Mouse (Mus musculus): ENCODE data around the gene Slc8b1. TPM values are rescaled to one million over a fixed set of nuclear protein-coding genes. Genes with fewer than 3 reads are reported as not detected.

Gene Slc8b1
- polyA plus RNA-seq, 1 experiment: 12.1 TPM

DNA sequence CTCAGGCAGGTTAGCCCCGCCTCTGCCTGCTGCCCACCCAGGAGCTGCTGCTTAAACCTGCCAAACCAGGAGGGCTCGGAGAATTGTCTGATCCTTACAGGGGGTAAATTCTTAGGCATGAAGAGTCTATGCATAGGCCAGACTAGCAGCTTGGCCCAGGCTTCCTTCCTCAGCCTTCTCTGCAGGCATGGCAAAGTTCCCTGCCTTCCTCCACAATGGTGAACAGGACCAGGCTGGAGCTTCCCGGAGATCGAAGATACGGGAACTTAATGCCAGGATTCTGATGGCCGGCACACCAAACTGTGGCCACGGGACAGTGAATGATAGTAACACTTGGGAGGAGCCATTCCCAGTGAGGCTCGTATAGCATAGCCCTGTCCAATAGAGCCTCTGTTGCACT, 47.1 kb downstream of the Slc8b1 start:
- TF ChIP-seq CTCF (IDR thresholded peaks at IDR 0.05; ENCODE audit: extremely low read depth, insufficient read length, insufficient replicate concordance, low read depth, low read length): no peak
- TF ChIP-seq POLR2A (IDR thresholded peaks at IDR 0.05; ENCODE audit: low read depth, low read length): no peak

DNA sequence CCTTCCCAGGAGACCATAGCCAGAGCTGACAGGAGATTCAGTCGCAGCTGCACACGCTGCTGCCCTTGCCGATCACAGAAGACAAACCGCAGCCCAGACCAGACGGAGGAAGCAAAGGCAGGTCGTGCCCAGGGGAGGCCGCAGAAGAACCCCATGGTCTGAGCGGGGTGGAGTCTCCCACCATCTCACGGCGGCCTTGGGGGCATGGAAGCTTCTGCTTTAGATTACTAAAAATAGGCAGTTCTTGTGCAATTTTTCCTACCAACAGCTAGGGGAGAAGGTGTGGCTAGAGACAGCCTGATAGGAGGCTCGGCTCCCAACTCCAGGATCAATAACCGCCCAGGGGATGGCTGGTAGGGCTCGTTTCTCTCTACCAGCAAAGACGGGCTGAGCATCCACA, 47.8 kb downstream of the Slc8b1 start:
- 81% methylated on average over 14 of the region's 14 CpGs for WGBS
- Histone ChIP-seq H3K4me1 (ENCODE audit: control insufficient read depth, insufficient read depth, insufficient read length, low read length) (peaks cover 16% of the 10 kb centered on the region), H3K36me3 (ENCODE audit: control insufficient read depth, insufficient read depth, low read length) (peaks cover 28% of the 10 kb centered on the region), H3K4me3 (ENCODE audit: low read depth, low read length) (no peak overlapping the region), H3K27me3 (ENCODE audit: control insufficient read depth, insufficient read depth, low read length) (no peaks in the 10 kb centered on the region), H3K27ac (ENCODE audit: insufficient read depth, low read depth, low read length) (no peak overlapping the region)
- no peak for TF ChIP-seq POLR2A (IDR thresholded peaks at IDR 0.05; ENCODE audit: low read depth, low read length)
- no peak for TF ChIP-seq CTCF (IDR thresholded peaks at IDR 0.05; ENCODE audit: extremely low read depth, insufficient read length, insufficient replicate concordance, low read depth, low read length)

More for the DNA sequence above, 47.1 kb downstream of the Slc8b1 start:
- peaks cover 11% of the 10 kb centered on the region for H3K4me1 ChIP-seq (ENCODE audit: control insufficient read depth, insufficient read depth, insufficient read length, low read length)
- H3K27me3 ChIP-seq (ENCODE audit: control insufficient read depth, insufficient read depth, low read length): no peaks in the 10 kb centered on the region
- H3K27ac ChIP-seq (ENCODE audit: insufficient read depth, low read depth, low read length): no peak overlapping the region
- WGBS: 83% methylated on average over 8 of the region's 8 CpGs
- H3K36me3 ChIP-seq (ENCODE audit: control insufficient read depth, insufficient read depth, low read length): peaks cover 35% of the 10 kb centered on the region
- no peak overlapping the region for H3K4me3 ChIP-seq (ENCODE audit: low read depth, low read length)

DNA sequence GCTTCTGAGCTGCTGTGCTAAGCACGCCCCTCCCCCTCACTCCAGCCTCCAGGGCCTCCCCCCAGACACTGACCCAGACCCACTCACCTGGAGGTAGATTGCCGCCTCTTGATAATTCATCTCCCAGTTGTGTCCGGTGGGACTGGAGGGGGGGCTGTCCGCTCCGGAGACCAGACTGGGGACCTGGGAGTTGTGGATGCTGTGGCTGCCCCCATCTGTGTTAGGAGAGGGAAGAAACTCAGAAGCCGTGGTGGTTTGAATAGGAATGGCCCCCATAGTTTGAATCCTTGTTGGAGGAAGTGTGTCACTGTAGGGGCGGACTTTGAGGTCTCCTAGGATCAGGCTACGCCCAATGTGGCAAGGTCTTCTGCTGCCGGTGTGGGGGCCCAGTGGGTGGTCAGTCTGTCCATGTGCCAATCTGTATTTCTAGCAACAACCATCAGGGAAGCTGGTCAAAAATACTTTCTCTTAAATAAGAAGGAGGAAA, 49.2 kb downstream of the Slc8b1 start:
- H3K27me3 ChIP-seq (ENCODE audit: control insufficient read depth, insufficient read depth, low read length): no peaks in the 10 kb centered on the region
- WGBS: 54% methylated on average over 9 of the region's 9 CpGs
- H3K4me1 ChIP-seq (ENCODE audit: control insufficient read depth, insufficient read depth, insufficient read length, low read length): peaks cover 20% of the 10 kb centered on the region
- peaks cover 17% of the 10 kb centered on the region for H3K36me3 ChIP-seq (ENCODE audit: control insufficient read depth, insufficient read depth, low read length)
- no peak for TF ChIP-seq CTCF (IDR thresholded peaks at IDR 0.05; ENCODE audit: extremely low read depth, insufficient read length, insufficient replicate concordance, low read depth, low read length)
- TF ChIP-seq POLR2A (IDR thresholded peaks at IDR 0.05; ENCODE audit: low read depth, low read length): no peak
- H3K27ac ChIP-seq (ENCODE audit: insufficient read depth, low read depth, low read length): no peak overlapping the region
- no peak overlapping the region for H3K4me3 ChIP-seq (ENCODE audit: low read depth, low read length)

DNA sequence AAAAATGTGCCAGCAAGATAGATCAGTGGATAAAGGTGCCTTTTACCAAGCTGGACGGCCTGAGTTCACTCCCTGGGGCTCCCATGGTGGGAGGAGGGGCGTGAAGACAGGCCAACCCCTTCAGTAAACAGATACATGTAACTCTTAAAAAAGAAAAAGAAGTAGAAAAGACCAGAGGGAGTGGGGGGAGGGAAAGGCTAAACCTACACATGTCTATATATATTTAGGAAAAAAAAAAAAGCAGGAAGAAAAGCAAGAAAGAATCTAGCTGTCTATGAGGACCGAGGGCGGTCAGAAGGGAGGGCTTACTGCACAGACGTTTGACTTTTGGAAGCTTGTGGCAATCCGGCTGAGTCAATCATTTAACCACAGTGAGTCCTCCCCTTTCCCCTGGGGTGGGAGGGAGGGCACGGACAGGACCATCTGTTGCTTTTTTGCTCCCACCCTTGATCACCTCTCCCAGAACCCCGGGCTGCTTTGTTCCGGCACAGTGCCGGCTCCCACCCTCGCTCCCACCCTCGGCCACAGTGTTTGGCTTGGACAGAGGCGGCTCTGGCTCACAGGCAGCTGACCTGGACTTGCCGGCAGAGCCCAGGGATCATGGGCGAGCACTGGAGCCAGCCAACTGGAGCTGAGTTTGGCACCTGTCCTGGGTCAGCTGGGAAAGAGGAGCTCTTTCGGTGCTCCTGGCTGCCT, 49.8 kb downstream of the Slc8b1 start:
- no peak for TF ChIP-seq POLR2A (IDR thresholded peaks at IDR 0.05; ENCODE audit: low read depth, low read length)
- no peak for TF ChIP-seq CTCF (IDR thresholded peaks at IDR 0.05; ENCODE audit: extremely low read depth, insufficient read length, insufficient replicate concordance, low read depth, low read length)
- 0 out of 2 replicates have a peak overlapping the region, but pooled peaks have one; percentile 27 for H3K27ac ChIP-seq (ENCODE audit: insufficient read depth, low read depth, low read length)
- H3K4me3 ChIP-seq (ENCODE audit: low read depth, low read length): peak overlapping the region; percentile 12
- H3K36me3 ChIP-seq (ENCODE audit: control insufficient read depth, insufficient read depth, low read length): peaks cover 12% of the 10 kb centered on the region; the same call in 1 of the 2 replicates
- WGBS: 5% methylated on average over 16 of the region's 16 CpGs
- peaks cover 24% of the 10 kb centered on the region for H3K4me1 ChIP-seq (ENCODE audit: control insufficient read depth, insufficient read depth, insufficient read length, low read length)
- no peaks in the 10 kb centered on the region for H3K27me3 ChIP-seq (ENCODE audit: control insufficient read depth, insufficient read depth, low read length)

DNA sequence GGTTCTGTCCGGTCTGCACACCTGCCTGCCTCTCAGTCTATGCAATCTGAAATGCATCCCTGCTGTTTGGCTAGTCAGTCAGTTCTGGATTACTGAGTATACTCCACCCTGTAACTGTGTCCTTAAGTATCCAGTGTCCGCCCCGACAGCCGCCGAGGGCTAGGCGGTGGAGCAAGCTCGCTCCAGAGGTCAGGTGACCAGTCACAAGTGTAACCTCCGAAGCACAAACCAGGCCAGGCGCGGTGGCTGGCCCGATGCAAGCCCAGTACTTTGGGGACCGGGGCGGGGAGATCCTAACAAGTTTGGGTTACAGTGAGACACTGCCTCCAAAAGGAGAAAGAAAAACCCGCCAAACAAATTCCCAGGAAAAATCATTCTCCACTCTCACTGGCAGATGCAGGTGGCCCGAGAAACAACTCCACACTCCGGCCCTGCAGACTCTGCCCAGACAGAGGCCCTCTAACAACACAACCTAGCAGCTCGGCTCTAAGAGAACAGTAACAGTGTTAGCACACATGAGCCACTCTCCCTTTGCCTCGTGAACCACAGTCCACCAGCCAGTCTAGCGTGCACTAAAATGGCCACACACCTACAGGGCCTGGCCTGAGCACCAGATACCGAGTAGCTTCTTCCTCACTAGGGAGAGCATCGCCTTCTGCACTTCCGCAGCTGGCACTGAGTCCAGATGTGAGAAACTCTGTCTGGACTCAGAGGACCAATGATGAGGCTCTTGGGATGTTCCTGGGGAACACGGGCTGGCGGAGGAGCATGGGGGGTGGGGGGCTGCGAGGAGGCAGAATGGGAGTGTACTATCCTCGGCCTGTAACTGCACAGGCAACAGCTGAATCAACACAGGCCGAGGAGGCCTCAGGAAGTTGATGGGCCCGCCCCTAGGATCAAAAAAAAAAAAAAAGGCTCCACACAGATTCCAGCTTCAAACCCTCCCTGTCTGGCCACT, 52.3 kb downstream of the Slc8b1 start:
- 52% methylated on average over 28 of the region's 28 CpGs for WGBS
- H3K27ac ChIP-seq (ENCODE audit: insufficient read depth, low read depth, low read length): peak overlapping the region; percentile 39
- no peak overlapping the region for H3K4me3 ChIP-seq (ENCODE audit: low read depth, low read length)
- 0 out of 2 replicates have a peak, but pooled peaks cover 2% of the 10 kb centered on the region for H3K36me3 ChIP-seq (ENCODE audit: control insufficient read depth, insufficient read depth, low read length)
- no peak for TF ChIP-seq POLR2A (IDR thresholded peaks at IDR 0.05; ENCODE audit: low read depth, low read length)
- TF ChIP-seq CTCF (IDR thresholded peaks at IDR 0.05; ENCODE audit: extremely low read depth, insufficient read length, insufficient replicate concordance, low read depth, low read length): no peak
- peaks cover 45% of the 10 kb centered on the region for H3K4me1 ChIP-seq (ENCODE audit: control insufficient read depth, insufficient read depth, insufficient read length, low read length)
- H3K27me3 ChIP-seq (ENCODE audit: control insufficient read depth, insufficient read depth, low read length): no peaks in the 10 kb centered on the region

DNA sequence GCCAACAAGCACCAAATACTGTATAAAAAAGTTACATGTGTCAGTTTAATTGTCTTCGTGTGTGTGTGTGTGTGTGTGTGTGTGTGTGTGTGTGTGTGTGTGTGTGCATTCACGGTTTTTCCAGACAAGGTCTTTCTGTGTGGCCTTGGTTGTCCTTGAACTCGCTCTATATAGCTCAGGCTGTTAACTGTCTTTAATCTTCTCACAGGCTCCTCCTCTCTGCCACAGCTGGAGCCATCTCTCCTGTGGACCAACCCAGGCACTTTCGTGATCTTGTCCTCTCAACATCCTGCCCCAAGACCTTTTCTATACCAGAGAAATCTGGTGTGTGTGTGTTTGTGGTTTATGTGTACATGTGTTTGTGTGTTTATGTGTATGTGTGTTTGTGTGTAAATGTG, 52.9 kb downstream of the Slc8b1 start:
- WGBS: 30% methylated on average over 4 of the region's 4 CpGs
- H3K4me1 ChIP-seq (ENCODE audit: control insufficient read depth, insufficient read depth, insufficient read length, low read length): peaks cover 46% of the 10 kb centered on the region
- no peaks in the 10 kb centered on the region for H3K27me3 ChIP-seq (ENCODE audit: control insufficient read depth, insufficient read depth, low read length)
- no peak overlapping the region for H3K4me3 ChIP-seq (ENCODE audit: low read depth, low read length)
- 0 out of 2 replicates have a peak, but pooled peaks cover 2% of the 10 kb centered on the region for H3K36me3 ChIP-seq (ENCODE audit: control insufficient read depth, insufficient read depth, low read length)
- H3K27ac ChIP-seq (ENCODE audit: insufficient read depth, low read depth, low read length): peak overlapping the region; percentile 47
- TF ChIP-seq CTCF (IDR thresholded peaks at IDR 0.05; ENCODE audit: extremely low read depth, insufficient read length, insufficient replicate concordance, low read depth, low read length) (no peak), POLR2A (IDR thresholded peaks at IDR 0.05; ENCODE audit: low read depth, low read length) (no peak)
